Mouse (Mus musculus) gastrocnemius, postnatal 14 days (tissue): ENCODE results near the gene Cbll1. TPM values are rescaled to one million over a fixed set of nuclear protein-coding genes. Genes with fewer than 3 reads are reported as not detected.
A peak's percentile ranks its signal among the peaks of the same experiment; 100 is the strongest.

ENCODE experiments used
- DNase-seq: peaks from one replicate; pipeline ENCODE4 v3.0.0; 2021; ENCODE audit warnings: mixed read lengths
- intact Hi-C: fragments of 180-260 bp; cut with DNase I; formaldehyde crosslinking; loops from one replicate; pipeline ENCODE4 v1.15.1; 2025; ENCODE audit warnings: low total_unique reads
- long read RNA-seq, 2 experiments: library from polyadenylated mRNA; stranded (forward); transcript quantifications; one replicate each; pipeline ENCODE4 v2.0.0; 2021
- total RNA-seq, 2 experiments: library from RNA; stranded (reverse); gene quantifications; 2 replicates each; pipeline ENCODE4 v1.2.3; 2021

Cbll1 gene
- 1 to 10 TPM; 7.1 to 8.0 TPM for total RNA-seq
- long read RNA-seq, experiment 1, partial matches to known transcripts = 0 of 5 reads
- long read RNA-seq, experiment 1, other reads (novel, unspliced or antisense) = 3 of 5 reads
- long read RNA-seq, experiment 2, partial matches to known transcripts = 0 of 3 reads
- long read RNA-seq, experiment 2, other reads (novel, unspliced or antisense) = 0 of 3 reads

DNA sequence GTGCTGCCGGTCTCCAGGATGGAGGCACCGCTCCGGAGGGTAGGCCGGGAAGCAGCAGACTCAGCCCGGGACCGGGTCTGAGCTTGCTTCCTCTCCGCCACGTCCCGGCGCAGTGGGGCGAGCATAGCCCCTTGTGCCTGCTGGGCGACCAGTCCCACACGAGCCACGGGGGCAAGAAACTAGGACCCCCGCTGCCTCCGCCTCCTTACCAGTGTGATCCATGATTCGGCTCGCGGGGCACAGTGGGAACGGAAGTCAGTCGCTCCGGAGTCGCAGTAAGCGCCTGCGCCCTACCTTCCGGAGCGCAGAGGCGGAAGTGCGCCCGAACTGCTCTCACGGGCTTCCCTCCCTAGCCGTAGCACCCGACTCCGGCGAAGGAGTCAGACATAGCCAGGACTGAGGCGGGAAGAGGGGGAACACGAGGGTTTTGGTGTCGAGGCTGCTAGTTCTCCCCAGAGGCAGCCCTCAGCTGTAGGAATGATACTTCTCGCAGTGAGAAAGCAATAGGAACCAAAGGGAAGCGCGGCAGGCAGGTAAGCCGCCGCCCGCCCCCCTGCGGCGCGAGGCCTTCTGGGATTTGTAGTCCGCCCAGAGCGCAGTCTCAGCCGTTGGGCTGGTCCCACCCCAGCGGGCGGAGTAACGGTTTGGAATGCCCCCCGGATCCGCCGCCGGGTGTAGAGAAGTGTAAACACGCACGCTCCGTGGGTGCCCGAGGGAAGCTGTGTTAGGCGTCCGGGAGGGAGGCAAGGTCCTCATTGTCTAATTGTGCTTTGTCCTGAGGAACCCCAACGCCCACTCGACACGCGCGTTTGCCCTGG lies at the start of gene Cbll1:
Cbll1 (minus strand) TSS at position 303 of the 818 bp plus-strand sequence.
- peak; percentile 96 for DNase-seq
- intact Hi-C loops = loop anchor here (10.0 kb wide), 3 partner anchors 155 to 425 kb away; partner anchors contain the start of genes Cog5, Dus4l and Gpr22

GRCm38 (mm10) chr12:31546061-31546460 lies 46.6 kb upstream of the Cbll1 start:
- intact Hi-C loops = no loop called here
- DNase-seq = no peak

DNA sequence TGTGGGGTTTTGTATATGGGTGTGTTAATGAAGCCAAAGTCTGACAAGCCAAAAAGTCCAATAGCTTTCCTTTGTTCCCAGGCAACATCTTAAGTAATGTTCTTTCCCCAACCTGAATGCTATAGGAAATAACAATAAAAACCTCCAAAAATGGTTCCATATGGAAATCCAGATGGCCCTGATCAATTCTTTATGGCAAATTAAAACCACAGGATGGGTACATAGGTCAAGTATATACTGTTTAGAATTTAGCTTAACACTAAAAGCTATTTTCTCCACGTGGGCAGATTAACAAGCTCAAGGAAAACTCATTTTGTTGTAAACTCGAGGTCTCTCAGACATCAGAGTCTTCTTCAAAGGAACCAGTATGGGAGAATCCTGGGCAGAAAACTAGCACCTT lies 45.8 kb upstream of the Cbll1 start:
- intact Hi-C loops = no loop called here
- DNase-seq = no peak

- DNase-seq = no peak
- intact Hi-C loops = no loop called here
These were observed 42.1 kb upstream of the Cbll1 start for GRCm38 (mm10) chr12:31541541-31541940.

- no peak for DNase-seq
- intact Hi-C loops = no loop called here
These were observed 40.4 kb upstream of the Cbll1 start for GRCm38 (mm10) chr12:31539783-31540182.

GRCm38 (mm10) chr12:31537515-31538230 lies 38.3 kb upstream of the Cbll1 start:
- DNase-seq = peak; percentile 41
- intact Hi-C loops = no loop called here

DNA sequence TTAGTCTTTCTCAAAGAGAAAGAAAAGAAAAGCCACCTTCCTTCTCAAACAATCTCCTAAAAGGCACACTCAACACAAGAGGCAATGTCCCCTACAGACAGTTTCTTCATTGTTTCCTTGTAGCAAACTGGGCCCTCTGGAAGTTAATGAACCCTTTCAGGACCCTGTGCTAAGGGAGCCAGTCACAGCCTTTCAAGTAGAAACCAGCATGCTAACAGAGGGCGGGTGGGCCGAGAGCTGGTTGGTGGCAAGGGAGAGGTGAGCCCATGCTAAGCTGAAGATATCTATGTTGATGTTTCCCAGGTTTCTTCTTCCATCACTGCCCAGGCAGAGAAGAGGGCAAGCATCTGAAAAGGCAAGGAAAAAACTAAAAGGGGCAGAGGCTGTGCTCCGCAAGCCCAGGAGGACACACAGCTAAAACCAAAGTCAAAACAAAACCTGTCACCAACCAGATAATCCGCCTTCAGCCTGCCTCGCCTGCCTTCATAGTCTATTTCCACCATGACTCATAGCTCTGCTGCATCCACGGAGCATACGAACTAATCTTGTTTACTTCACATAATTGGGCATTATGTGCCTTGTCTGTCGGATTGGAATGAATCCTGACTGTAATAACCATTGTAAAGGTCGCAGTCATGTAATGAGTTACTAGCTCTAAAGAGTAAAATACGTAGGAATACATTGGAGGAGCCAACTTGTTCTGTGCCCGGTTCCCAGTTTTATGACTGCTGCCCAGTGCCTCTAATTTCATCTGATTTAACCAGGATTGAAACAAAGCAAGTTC lies 34.8 kb upstream of the Cbll1 start:
- no peak for DNase-seq
- intact Hi-C loops = no loop called here

DNA sequence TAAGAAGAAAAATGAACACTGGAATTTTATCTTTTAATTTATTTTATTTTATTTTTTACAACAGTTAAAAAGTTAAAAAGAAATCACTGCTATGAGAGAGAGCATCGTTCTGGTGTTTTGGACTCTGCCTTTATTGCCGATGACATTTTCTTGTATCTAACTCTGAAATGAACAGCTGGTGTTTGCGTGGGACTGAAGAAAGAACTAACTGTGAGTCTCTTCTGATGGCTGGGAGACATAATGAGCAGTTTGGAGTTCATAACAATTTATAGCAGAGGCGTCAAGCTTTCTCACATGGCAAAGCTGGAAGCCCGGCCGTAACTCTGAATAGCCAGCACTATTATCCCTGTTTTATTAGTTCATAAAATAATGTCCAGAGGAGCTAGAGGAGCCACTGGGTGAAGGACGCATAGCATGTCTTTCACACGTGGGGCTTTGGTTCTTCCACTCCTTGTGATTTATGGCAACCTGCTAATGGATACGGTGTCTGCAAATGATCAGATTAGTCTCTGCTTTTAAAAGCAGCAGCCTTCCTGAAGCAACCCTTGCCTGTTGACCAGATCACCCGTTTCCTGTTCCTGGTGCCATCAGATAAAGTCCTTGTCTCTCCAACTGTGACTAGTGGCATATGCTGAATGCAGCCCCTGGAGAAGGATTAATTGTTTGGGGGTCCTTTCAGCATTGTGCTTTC lies 33.9 kb upstream of the Cbll1 start:
- DNase-seq = no peak
- intact Hi-C loops = no loop called here

- intact Hi-C loops = no loop called here
- no peak for DNase-seq
These were observed 32.6 kb upstream of the Cbll1 start for GRCm38 (mm10) chr12:31532054-31532453.

GRCm38 (mm10) chr12:31527407-31527806 lies 28.0 kb upstream of the Cbll1 start:
- intact Hi-C loops = no loop called here
- no peak for DNase-seq

DNA sequence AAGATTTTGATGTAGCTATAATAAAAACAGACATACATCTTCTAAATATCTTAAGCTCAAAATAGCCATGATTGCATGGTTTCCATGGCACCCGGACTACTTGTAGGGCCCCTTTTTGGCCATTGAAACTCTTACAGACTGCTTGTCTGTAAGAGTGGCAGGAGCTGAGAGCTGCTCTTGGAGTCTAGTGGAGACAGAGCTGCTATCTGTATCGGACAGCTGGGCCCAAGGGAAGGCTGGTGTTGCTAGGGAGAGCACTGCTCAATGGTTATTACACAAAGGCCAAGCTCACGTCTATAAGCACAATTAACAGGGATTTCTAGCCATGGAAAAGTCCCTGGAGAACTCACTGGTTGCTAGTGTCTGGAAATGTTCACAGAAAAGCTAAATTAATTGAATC lies 22.0 kb upstream of the Cbll1 start:
- intact Hi-C loops = no loop called here
- DNase-seq = no peak

GRCm38 (mm10) chr12:31520119-31520518 lies 20.7 kb upstream of the Cbll1 start:
- intact Hi-C loops = no loop called here
- DNase-seq = peak; percentile 11

- intact Hi-C loops = no loop called here
- no peak for DNase-seq
These were observed 14.5 kb upstream of the Cbll1 start for GRCm38 (mm10) chr12:31513724-31514503.

- intact Hi-C loops = no loop called here
- DNase-seq = no peak
These were observed 13.4 kb upstream of the Cbll1 start for GRCm38 (mm10) chr12:31512634-31513411.

GRCm38 (mm10) chr12:31511218-31511617 lies 11.8 kb upstream of the Cbll1 start:
- intact Hi-C loops = no loop called here
- no peak for DNase-seq

DNA sequence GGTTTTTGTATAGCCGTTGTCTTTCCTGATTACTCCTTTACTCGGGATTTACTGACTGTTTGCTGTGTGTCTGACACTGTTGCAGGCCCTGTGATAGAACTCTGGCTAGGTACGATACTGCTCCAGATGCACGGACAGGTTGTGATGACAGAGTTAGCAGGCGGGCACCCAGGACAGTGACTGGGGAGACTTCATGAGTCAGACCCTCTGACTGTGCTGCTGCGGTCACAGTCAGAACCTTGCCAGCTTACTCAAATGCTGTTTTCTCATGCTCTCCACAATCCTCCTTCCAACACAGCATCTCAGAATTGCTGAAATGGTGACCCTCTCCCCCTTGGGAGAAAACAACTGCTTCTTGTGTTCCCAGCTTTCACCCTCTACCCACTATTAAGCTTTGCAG lies 9.1 kb upstream of the Cbll1 start:
- intact Hi-C loops = loop anchor here (10.0 kb wide), 3 partner anchors 146 to 416 kb away; partner anchors contain the start of genes Cog5, Dus4l and Gpr22
- DNase-seq = no peak

DNA sequence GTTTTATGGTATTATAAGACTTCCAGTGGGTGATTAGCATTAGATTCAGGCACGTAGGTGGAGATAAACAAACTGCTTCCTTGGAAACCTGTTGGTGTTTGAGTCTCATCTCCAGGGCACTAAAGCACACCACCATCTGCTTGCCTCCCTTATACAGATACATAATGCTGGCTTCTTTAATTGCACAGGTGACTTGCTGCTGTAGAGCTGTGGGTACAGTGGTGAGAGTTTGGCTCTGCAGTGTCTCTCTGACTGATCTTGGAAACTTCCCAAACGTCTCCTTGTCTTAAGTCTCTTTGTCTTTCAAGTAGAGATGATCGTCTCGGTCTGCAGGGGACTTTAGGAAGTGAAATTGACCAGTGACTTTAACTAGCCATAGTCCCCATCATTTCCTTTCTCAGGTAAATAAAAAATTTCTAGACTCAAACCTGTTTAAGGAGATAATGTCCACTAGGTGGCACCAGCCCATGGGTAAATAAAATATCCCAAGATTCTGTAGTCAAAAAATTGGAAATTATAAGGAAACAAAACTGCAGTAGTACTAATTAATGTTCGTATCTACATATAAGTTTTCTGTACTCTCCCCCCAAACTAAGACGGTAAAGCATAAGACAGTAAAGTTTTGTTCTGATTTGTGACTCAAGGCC lies 8.4 kb upstream of the Cbll1 start:
- DNase-seq = no peak
- intact Hi-C loops = loop anchor here (10.0 kb wide), 3 partner anchors 147 to 417 kb away; partner anchors contain the start of genes Cog5, Dus4l and Gpr22
